Mouse (Mus musculus): ENCODE measurements around the gene Rgl2. TPM values are rescaled to one million over a fixed set of nuclear protein-coding genes. Genes with fewer than 3 reads are reported as not detected.
A peak's percentile ranks its signal among the peaks of the same experiment; 100 is the strongest.

Gene Rgl2
- total RNA-seq, 2 experiments from 2014 or later: 62.2 to 63.5 TPM

DNA sequence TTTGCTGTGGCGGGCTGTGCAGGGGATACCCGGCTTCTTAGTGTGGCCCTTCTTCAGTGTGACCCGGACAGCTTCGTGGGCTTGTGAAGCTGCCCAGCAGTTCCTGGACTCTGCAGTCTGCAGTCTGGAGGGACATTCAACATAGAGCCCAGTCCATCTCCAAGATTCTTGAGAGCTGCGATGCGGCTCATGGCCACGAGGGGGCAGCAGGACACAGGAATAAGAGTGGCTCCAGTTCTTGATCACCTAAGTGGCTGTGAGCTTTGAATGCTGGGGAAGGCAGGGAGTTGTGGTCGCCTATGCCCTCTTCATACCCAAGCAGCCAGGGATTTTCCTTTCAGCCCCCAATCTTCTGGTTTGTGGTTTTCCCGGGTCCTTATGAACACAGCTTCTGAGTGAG lies 39.1 kb downstream of the Rgl2 start:
- peak; percentile 65 to 70 for DNase-seq (ENCODE audit: low spot score in 2 of 2)

DNA sequence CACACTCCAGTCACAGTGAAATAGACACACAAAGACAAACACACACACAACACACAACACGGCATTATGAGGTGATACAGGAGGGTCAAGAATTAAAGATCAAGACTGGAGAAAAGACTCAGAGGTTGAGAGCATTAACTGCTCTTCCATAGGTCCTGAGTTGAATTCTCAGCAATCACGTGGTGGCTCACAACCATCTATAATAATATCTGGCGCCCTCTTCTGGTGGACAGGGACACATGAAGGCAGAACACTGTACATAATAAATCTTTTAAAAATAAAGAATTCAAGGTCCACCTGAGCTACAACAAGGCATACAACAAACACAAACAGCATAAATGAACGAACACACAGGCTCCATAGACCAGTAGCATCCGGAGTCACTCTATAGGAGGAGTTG lies 39.6 kb downstream of the Rgl2 start:
- DNase-seq (ENCODE audit: low spot score in 2 of 2): no peak

DNA sequence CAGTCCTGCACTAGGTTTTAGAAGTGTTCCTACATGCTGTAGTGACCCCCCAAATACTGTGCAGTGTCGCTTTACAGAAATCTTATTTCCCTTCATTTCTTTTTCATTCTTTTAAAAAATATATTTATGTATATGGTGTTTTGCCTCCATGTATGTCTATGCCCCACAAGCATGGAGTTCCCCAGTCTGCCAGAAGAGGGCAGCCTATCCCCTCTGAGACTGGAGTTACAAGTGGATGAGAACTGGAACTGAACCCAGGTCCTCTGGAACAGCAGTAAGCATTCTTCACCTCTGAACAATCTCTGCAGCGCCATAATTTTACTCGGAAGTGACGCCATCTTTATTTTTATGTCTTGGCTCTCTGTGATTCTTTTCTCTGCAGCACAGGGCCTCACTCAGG lies 40.1 kb downstream of the Rgl2 start:
- no peak for DNase-seq (ENCODE audit: low spot score in 2 of 2)

DNA sequence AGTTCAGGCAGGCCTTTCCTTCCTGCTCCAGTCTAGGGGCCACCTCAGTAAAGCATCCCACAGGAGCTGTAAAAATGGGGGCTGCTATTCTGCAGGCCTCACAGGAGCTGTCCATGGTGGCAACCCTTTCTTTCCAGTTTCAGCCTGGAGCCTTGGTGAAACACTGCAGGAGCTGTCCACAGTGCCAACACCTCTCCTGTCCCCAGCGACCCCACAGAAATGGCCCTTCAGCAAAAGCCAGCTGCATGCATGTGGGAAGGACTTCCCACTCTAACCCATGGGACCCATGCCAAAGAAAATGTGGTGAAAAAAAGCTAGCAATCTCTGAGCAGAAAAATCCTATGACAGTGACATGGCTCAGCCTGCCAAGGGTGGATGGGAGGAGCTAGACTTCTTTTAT lies 43.3 kb downstream of the Rgl2 start:
- no peak for DNase-seq (ENCODE audit: low spot score in 2 of 2)

DNA sequence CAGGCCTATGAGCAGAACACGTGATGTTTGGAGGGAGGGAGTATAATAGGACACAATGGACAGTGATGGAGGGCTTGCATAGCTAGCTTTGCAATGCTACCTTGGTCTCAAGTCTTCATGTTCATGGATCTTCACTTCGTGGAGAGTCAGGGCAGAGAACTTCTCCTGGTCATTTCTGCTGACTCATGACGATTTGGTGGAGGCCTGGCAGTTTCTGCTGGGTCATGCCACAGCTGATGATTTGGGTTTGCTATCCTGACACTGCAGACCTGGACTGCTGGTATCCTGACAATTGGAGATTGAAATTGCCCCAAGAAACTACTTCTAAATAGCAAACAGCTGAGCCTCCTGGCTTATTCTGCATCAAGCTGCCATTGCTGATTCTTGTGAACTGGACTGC lies 44.2 kb downstream of the Rgl2 start:
- DNase-seq (ENCODE audit: low spot score in 2 of 2): no peak

DNA sequence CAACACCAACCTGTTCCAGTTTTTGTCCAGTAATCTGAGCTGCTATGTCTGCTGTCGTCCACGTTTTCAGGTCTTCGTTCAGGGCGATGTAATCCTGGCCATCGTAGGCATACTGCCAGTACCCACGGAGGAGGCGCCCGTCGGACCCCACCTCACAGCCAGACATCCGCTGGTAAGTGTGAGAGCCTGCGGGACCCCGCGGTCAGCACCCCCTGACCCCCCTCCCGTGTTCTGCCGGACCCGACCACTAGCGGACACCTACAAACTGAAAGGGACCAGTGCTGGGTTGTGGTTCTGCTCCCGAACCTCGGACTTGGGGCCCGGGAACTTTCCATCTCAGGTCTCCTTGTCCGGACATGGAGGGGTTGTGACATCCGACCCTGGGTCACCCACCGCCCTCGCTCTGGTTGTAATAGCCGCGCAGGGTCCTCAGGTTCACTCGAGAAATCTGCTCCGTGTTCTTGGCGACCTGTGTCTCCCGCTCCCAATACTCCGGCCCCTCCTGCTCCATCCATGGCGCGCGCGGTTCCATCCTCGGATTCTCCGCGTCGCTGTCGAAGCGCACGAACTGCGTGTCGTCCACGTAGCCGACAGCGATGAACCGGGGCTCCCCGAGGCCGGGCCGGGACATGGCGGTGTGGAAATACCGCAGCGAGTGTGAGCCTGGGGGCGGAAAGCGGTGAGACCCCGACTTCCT lies 48.7 kb downstream of the Rgl2 start:
- no peak for DNase-seq (ENCODE audit: low spot score in 2 of 2)

DNA sequence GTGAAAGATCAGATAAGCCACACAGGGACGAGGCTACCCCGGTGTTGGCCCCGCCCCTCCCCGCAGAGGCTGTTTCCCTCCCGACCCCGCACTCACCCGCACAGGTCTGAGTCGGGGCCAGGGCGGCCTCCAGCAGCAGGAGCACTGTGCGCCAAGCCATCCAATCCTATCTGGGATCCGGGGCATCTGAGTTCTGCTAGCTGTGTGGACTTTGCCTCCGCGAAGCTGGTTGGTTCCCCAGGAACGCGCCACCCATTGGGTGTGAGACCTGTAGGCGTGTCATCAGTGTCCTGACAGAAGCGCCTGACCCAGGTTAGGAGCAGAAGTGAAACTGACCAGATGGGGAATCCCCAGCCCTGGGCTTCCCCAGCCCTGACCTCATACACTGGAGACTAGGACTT lies 49.3 kb downstream of the Rgl2 start:
- DNase-seq (ENCODE audit: low spot score in 2 of 2): peak in 1 of 2 experiments; percentile 38

DNA sequence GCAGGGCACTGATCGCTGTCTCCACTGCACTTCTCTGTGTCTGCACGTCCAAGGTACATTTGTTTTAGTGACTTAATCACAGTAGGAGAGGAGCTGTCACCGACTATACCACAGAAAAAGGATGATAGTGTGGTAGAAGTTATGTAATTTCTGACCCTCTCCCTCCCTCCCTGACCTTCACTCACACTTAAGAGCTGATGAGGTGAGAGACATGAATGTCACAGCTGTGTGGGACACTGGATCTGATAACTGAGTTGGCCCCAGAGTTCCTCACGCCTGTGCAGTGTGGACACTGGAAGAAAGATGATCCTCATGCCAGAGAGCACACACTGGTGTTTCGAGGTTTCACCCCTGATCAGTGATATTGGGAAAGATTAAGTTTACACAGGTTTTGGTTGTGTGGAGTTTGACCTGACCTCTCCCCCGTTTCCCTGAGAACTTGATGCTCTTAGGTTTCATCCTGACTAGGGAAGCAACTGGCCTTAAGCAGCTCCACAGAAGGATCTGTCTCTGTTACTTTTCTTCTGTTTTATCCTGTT lies 50.2 kb downstream of the Rgl2 start:
- DNase-seq (ENCODE audit: low spot score in 2 of 2): no peak

DNA sequence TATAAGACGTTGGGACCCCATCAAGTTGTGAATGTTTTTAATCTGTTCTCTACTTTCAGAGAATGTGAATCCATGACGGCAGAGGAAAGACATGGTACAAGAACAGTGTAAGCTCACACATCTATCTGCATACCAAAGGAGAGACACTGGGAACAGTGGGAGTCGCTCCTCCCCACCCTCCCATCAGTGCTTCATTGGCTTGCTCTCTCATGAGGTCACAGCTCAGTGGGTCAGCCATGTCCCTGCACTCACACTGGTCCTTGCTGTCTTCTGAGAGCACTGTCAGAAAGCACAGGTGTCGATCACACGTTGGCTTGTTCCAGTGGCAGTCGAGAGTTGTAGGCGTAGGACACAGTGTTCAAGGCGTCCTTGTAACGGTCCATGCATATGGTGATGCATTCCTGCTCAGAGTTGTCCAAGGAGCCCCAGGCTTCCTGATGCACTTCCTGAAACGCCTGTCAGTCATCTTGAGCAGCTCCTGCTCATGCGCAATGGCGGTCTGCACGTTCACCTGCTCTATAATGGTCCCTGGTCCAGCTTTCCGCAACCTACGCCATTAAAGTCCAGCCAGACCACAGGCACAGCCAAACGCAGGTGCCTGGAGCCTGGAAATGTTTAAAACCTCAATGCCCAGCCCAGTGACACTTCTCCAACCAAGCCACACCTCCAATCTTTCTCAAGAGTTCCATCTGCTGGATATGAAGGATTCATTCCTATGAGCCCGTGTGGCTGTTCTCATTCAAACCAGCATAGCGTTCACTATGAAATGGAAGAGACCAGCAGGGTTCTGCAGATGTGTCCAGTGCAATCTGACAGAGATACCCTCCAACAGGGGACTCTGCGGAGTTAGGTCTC lies 51.1 kb downstream of the Rgl2 start:
- DNase-seq (ENCODE audit: low spot score in 2 of 2): no peak

DNA sequence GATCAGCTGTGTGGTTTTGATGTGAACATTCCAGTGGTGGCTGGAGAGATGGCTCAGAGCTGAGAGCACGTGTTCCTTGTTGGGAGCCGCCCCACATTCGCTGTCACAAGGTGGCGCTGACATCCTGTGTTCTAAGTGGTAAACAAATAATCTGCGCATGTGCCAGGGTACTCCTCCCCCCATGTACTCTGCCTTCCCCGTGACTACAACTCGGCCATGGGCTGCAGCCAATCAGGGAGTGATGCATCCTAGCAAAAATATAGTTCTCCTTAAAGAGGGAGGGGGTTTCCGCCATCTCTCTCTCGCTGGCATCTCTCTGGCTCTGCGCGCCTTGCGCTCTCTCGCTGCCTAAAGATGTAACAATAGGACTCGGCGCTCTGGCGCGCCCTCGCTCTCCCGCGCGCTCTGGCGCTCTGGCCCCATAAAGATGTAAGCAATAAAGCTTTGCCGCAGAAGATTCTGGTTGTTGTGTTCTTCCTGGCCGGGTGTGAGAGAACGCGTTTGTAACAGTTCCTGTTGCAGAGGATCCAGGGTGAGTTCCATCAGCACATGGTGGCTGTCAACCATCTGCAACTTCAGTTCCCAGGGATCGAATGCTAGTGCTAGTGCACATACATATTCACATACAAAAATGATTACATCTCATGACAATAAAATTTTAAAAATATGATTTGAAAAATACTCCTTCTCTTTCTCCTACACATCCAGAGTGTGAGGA lies 52.0 kb downstream of the Rgl2 start:
- peak; percentile 81 to 87 for DNase-seq (ENCODE audit: low spot score in 2 of 2)

DNA sequence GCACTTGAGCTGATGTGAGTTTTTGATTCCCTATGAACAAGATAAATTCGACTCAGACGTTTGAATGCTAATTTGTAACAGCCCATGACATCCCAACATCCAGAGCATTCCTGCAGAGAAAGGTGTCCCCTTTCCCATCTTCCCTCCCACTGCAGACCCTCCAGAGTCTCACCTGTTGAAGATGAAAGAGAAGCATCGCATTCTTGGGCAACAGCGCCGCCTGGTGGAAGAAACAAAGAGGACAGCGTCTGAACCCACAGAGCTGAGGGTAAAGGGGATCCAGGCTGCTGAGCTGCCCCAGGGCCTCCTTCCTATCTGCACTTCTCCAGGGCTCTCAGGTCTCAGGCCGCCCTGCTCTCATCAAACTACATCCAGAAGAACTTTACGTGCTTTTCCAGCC lies 52.8 kb downstream of the Rgl2 start:
- peak in 1 of 2 experiments; percentile 67 for DNase-seq (ENCODE audit: low spot score in 2 of 2)

Small RNA genes within 50 kb of the gene (microRNA-seq; reads per million reads assigned to microRNA genes)
- gene Gm27740: 0 reads per million in 2 experiments

Other genes with a start within 250 kb of the Rgl2 start
- gene Hnrnpm, start 242.7 kb upstream of the Rgl2 start, total RNA-seq (2021): 100 to 1,000 TPM; 129 to 143 TPM
- 10 to 100 TPM; 90.0 to 90.1 TPM for gene March2, start 210.9 kb upstream of the Rgl2 start, total RNA-seq (2021)
- gene Rab11b, start 169.0 kb upstream of the Rgl2 start, total RNA-seq (2021): 100 to 1,000 TPM; 359 to 382 TPM
- 1 to 10 TPM; 1.4 to 2.2 TPM for gene Angptl4, start 147.7 kb upstream of the Rgl2 start, total RNA-seq (2021)
- gene Kank3, start 119.0 kb upstream of the Rgl2 start, total RNA-seq (2021): 10 to 100 TPM; 27.5 to 32.7 TPM
- gene Rps28, start 105.0 kb upstream of the Rgl2 start, total RNA-seq (2021): 100 to 1,000 TPM; 702 to 765 TPM
- 100 to 1,000 TPM; 194 to 196 TPM for gene Ndufa7, start 105.0 kb upstream of the Rgl2 start, total RNA-seq (2021)
- gene Cd320, start 86.5 kb upstream of the Rgl2 start, total RNA-seq (2021): 10 to 100 TPM; 24.2 to 24.4 TPM
- gene Gm7029, start 55.7 kb upstream of the Rgl2 start, total RNA-seq (2021): not detected
- gene Kifc1, start 38.9 kb upstream of the Rgl2 start, total RNA-seq (2021): 1 to 10 TPM; 2.5 to 2.8 TPM
- under 1 TPM in 1 of 2 experiments, not detected in 1; 0.58 TPM for gene Platr17, start 24.4 kb upstream of the Rgl2 start, total RNA-seq (2021)
- 10 to 100 TPM; 27.4 to 34.7 TPM for gene Daxx, start 20.1 kb upstream of the Rgl2 start, total RNA-seq (2021)
- gene Tapbp, start 13.6 kb upstream of the Rgl2 start, total RNA-seq (2021): 10 to 100 TPM; 42.0 to 53.5 TPM
- gene Zbtb22, start 13.6 kb upstream of the Rgl2 start, total RNA-seq (2021): 10 to 100 TPM; 33.0 to 35.5 TPM
- gene Pfdn6, start 10.8 kb downstream of the Rgl2 start, total RNA-seq (2021): 10 to 100 TPM; 92.3 to 94.0 TPM
- gene Wdr46, start 11.1 kb downstream of the Rgl2 start, total RNA-seq (2021): 10 to 100 TPM; 12.5 to 13.8 TPM
- 1 to 10 TPM; 5.9 to 6.5 TPM for gene B3galt4, start 21.9 kb downstream of the Rgl2 start, total RNA-seq (2021)
- 10 to 100 TPM; 71.1 to 71.2 TPM for gene Vps52, start 26.3 kb downstream of the Rgl2 start, total RNA-seq (2021)
- gene Rps18, start 26.5 kb downstream of the Rgl2 start, total RNA-seq (2021): 100 to 1,000 TPM; 332 to 337 TPM
- 10 to 100 TPM; 30.9 to 33.6 TPM for gene H2-K1, start 70.8 kb downstream of the Rgl2 start, total RNA-seq (2021)
- 10 to 100 TPM; 31.6 to 34.6 TPM for gene Ring1, start 95.1 kb downstream of the Rgl2 start, total RNA-seq (2021)
- gene H2-Ke6, start 98.5 kb downstream of the Rgl2 start, total RNA-seq (2021): 10 to 100 TPM; 39.3 to 43.2 TPM
- gene Slc39a7, start 102.1 kb downstream of the Rgl2 start, total RNA-seq (2021): 100 to 1,000 TPM in 1 of 2 experiments, 10 to 100 TPM in 1; 96.1 to 101 TPM
- 10 to 100 TPM; 80.6 to 84.1 TPM for gene Rxrb, start 102.3 kb downstream of the Rgl2 start, total RNA-seq (2021)
- 10 to 100 TPM; 14.5 to 14.6 TPM for gene Col11a2, start 109.9 kb downstream of the Rgl2 start, total RNA-seq (2021)
- gene H2-Oa, start 162.8 kb downstream of the Rgl2 start, total RNA-seq (2021): not detected
- 10 to 100 TPM; 22.3 to 26.5 TPM for gene H2-DMa, start 190.0 kb downstream of the Rgl2 start, total RNA-seq (2021)
- 100 to 1,000 TPM; 177 to 179 TPM for gene Brd2, start 193.1 kb downstream of the Rgl2 start, total RNA-seq (2021)
- 1 to 10 TPM; 1.2 to 1.8 TPM for gene H2-DMb2, start 213.8 kb downstream of the Rgl2 start, total RNA-seq (2021)
- gene H2-DMb1, start 223.5 kb downstream of the Rgl2 start, total RNA-seq (2021): 1 to 10 TPM; 2.2 to 2.7 TPM